Mouse (Mus musculus): ENCODE results near the gene Itprip. TPM values are rescaled to one million over a fixed set of nuclear protein-coding genes. Genes with fewer than 3 reads are reported as not detected.

The Itprip gene
- 43.0 and 48.0 TPM in 2 replicates for polyA plus RNA-seq (2012; rRNA removed)

- no peaks in the 10 kb centered on the region for H3K36me3 ChIP-seq (ENCODE audit: control insufficient read depth, insufficient read depth, low read length)
- no peak within 1 kb of the TSS for H3K27ac ChIP-seq (ENCODE audit: control insufficient read depth, insufficient read depth, low read depth, low read length)
- H3K27me3 ChIP-seq (ENCODE audit: control insufficient read depth, insufficient read depth, low read length): no peaks in the 10 kb centered on the region; the same call in 1 of the 2 replicates
- H3K4me3 ChIP-seq (ENCODE audit: control insufficient read depth, low read depth, low read length): peak within 1 kb of the TSS; percentile 78
- H3K4me1 ChIP-seq (ENCODE audit: control insufficient read depth, insufficient read depth, low read length): peaks cover 3% of the 10 kb centered on the region; the same call in 1 of the 2 replicates
- TF ChIP-seq POLR2A (IDR thresholded peaks at IDR 0.05; ENCODE audit: control insufficient read depth, low read depth, low read length): no peak
- TF ChIP-seq CTCF (IDR thresholded peaks at IDR 0.05; ENCODE audit: control insufficient read depth, insufficient read depth, insufficient replicate concordance, low read depth, low read length): no peak
Observed at GRCm38 (mm10) chr19:47919126-47919965, at the start of gene Itprip, which contains the start of gene Cfap43. Itprip (minus strand) TSS chr19:47919299. Cfap43 (minus strand) TSS chr19:47919287.

GRCm38 (mm10) chr19:47958181-47958580, 39.1 kb upstream of the Itprip start:
- Histone ChIP-seq H3K36me3 (ENCODE audit: control insufficient read depth, insufficient read depth, low read length) (no peaks in the 10 kb centered on the region), H3K4me1 (ENCODE audit: control insufficient read depth, insufficient read depth, low read length) (no peaks in the 10 kb centered on the region; the same call in 1 of the 2 replicates), H3K27me3 (ENCODE audit: control insufficient read depth, insufficient read depth, low read length) (no peaks in the 10 kb centered on the region), H3K27ac (ENCODE audit: control insufficient read depth, insufficient read depth, low read depth, low read length) (no peak overlapping the region), H3K4me3 (ENCODE audit: control insufficient read depth, low read depth, low read length) (no peak overlapping the region)
- no peak for TF ChIP-seq POLR2A (IDR thresholded peaks at IDR 0.05; ENCODE audit: control insufficient read depth, low read depth, low read length)
- no peak for TF ChIP-seq CTCF (IDR thresholded peaks at IDR 0.05; ENCODE audit: control insufficient read depth, insufficient read depth, insufficient replicate concordance, low read depth, low read length)

- no peak for TF ChIP-seq POLR2A (IDR thresholded peaks at IDR 0.05; ENCODE audit: control insufficient read depth, low read depth, low read length)
- TF ChIP-seq CTCF (IDR thresholded peaks at IDR 0.05; ENCODE audit: control insufficient read depth, insufficient read depth, insufficient replicate concordance, low read depth, low read length): no peak
- Histone ChIP-seq H3K27ac (ENCODE audit: control insufficient read depth, insufficient read depth, low read depth, low read length) (no peak overlapping the region), H3K27me3 (ENCODE audit: control insufficient read depth, insufficient read depth, low read length) (no peaks in the 10 kb centered on the region)
Observed at GRCm38 (mm10) chr19:47953169-47953568, 34.1 kb upstream of the Itprip start.

GRCm38 (mm10) chr19:47950946-47951345, 31.8 kb upstream of the Itprip start:
- no peak overlapping the region for H3K4me3 ChIP-seq (ENCODE audit: control insufficient read depth, low read depth, low read length)
- H3K36me3 ChIP-seq (ENCODE audit: control insufficient read depth, insufficient read depth, low read length): no peaks in the 10 kb centered on the region
- no peak overlapping the region for H3K27ac ChIP-seq (ENCODE audit: control insufficient read depth, insufficient read depth, low read depth, low read length)
- H3K4me1 ChIP-seq (ENCODE audit: control insufficient read depth, insufficient read depth, low read length): no peaks in the 10 kb centered on the region; the same call in 1 of the 2 replicates
- no peak for TF ChIP-seq POLR2A (IDR thresholded peaks at IDR 0.05; ENCODE audit: control insufficient read depth, low read depth, low read length)
- TF ChIP-seq CTCF (IDR thresholded peaks at IDR 0.05; ENCODE audit: control insufficient read depth, insufficient read depth, insufficient replicate concordance, low read depth, low read length): no peak
- no peaks in the 10 kb centered on the region for H3K27me3 ChIP-seq (ENCODE audit: control insufficient read depth, insufficient read depth, low read length)

More at GRCm38 (mm10) chr19:47953169-47953568, 34.1 kb upstream of the Itprip start:
- Histone ChIP-seq H3K4me3 (ENCODE audit: control insufficient read depth, low read depth, low read length) (no peak overlapping the region), H3K36me3 (ENCODE audit: control insufficient read depth, insufficient read depth, low read length) (no peaks in the 10 kb centered on the region), H3K4me1 (ENCODE audit: control insufficient read depth, insufficient read depth, low read length) (no peaks in the 10 kb centered on the region; the same call in 1 of the 2 replicates)

- Histone ChIP-seq H3K27me3 (ENCODE audit: control insufficient read depth, insufficient read depth, low read length) (no peaks in the 10 kb centered on the region), H3K27ac (ENCODE audit: control insufficient read depth, insufficient read depth, low read depth, low read length) (no peak overlapping the region), H3K4me1 (ENCODE audit: control insufficient read depth, insufficient read depth, low read length) (no peaks in the 10 kb centered on the region), H3K4me3 (ENCODE audit: control insufficient read depth, low read depth, low read length) (no peak overlapping the region), H3K36me3 (ENCODE audit: control insufficient read depth, insufficient read depth, low read length) (no peaks in the 10 kb centered on the region)
- TF ChIP-seq POLR2A (IDR thresholded peaks at IDR 0.05; ENCODE audit: control insufficient read depth, low read depth, low read length): no peak
- no peak for TF ChIP-seq CTCF (IDR thresholded peaks at IDR 0.05; ENCODE audit: control insufficient read depth, insufficient read depth, insufficient replicate concordance, low read depth, low read length)
Observed at GRCm38 (mm10) chr19:47946821-47947465, 27.8 kb upstream of the Itprip start.

GRCm38 (mm10) chr19:47939361-47939760, 20.3 kb upstream of the Itprip start:
- no peaks in the 10 kb centered on the region for H3K27me3 ChIP-seq (ENCODE audit: control insufficient read depth, insufficient read depth, low read length)
- H3K4me3 ChIP-seq (ENCODE audit: control insufficient read depth, low read depth, low read length): no peak overlapping the region
- no peak overlapping the region for H3K27ac ChIP-seq (ENCODE audit: control insufficient read depth, insufficient read depth, low read depth, low read length)
- H3K36me3 ChIP-seq (ENCODE audit: control insufficient read depth, insufficient read depth, low read length): no peaks in the 10 kb centered on the region
- peaks cover 10% of the 10 kb centered on the region for H3K4me1 ChIP-seq (ENCODE audit: control insufficient read depth, insufficient read depth, low read length)
- TF ChIP-seq CTCF (IDR thresholded peaks at IDR 0.05; ENCODE audit: control insufficient read depth, insufficient read depth, insufficient replicate concordance, low read depth, low read length) (no peak), POLR2A (IDR thresholded peaks at IDR 0.05; ENCODE audit: control insufficient read depth, low read depth, low read length) (no peak)
